Mouse (Mus musculus) A20 (cell line): Measurements from ENCODE around the gene Nod2.

Experiments used
- DNase-seq: peaks from one replicate; pipeline ENCODE4 v3.0.0-alpha.2; 2011; ENCODE audit warnings: low read depth, low spot score

The Nod2 gene

DNA sequence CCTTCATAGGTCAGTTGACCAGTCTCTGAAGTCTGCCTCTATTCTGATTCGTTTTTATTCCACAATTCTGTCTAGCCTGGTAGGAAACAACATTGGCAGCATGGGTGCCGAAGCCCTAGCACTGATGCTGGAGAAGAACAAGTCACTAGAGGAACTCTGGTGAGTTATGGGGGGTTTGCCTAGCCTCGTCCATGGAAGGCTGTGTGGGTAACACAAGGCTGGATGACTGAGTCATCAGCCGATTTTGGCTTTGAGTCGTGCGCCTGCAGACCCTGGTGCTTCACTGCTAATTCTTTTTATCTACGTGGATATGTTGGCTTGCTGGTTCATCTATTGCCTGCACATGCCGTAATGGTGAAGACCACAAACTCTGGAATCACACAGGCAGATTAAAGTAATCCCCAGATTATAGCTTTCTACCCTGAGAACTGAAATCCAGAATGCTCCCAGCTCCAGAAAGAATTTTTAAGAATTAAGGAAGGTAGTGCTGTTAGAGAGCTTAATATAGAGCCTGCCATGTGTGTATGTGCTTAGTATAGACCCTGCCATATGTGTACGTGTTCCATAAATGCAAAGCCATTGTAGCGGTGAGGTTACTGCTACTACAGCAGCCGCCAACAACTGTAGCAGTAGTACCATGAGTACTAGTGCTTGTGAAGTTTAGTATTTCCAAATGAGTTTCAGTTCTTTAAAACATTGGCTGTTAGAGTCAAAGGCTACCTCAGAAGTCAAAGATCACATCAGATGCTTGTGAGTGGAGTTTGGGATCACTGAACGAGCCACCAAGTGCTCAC is 28.5 kb downstream of the Nod2 start:
- DNase-seq, result no peak

DNA sequence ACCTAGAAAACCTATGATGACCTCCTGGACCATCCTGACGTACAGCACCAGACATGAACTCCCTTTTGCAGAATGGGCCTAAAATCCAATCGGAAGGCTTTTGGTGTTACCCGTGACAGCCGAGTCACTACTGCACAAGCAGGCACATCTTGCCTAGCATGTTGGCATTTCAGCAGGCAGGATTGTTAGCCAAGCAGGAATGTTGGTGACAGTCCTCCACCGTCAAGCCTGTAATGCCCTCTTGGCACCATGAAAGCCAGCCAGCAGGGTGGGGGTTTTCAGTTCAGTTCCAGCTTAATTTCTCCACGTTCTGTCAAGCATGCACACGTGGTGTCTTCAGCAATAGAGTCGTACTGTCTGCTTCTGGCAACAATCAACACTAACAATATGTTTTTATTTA is 30.0 kb downstream of the Nod2 start:
- DNase-seq, result no peak

DNA sequence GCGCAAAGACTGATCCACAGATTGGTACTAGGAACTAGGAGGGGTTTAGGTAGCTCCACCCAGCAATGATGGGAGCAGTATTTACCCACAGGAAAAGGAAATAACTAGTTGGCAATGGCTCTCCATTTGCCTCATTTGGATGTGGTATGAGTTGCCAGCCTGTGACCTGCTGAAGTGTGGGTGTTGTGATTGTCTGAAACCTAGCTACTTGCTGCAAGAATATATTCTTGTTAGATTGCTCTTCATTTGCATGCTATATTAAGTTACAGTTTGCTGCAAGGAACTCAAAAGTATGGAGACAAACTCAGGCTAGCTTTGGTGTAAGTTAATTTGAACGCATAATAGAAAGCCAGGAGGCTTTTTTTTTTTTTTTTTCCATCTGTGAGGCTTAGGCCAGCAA is 33.5 kb downstream of the Nod2 start:
- DNase-seq, result no peak

DNA sequence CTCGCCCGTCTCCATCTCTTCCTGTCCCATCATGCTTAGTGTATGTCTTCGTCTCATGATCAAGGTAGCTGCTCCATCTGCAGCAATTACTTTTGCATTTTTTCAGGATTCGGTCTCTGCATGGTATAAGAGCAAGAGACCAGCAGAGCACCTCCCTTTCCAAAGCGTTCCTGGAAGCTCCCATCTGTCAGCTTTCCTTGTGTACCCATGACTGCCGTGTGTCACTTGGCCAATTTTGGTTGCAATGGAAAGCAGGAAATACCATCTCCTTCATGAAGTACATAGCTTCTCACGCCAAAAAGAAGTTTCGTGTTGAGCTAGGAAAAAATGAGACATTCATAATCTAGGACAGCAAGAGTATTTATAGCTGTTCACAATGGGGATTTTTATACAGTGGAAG is 33.9 kb downstream of the Nod2 start:
- no peak for DNase-seq

DNA sequence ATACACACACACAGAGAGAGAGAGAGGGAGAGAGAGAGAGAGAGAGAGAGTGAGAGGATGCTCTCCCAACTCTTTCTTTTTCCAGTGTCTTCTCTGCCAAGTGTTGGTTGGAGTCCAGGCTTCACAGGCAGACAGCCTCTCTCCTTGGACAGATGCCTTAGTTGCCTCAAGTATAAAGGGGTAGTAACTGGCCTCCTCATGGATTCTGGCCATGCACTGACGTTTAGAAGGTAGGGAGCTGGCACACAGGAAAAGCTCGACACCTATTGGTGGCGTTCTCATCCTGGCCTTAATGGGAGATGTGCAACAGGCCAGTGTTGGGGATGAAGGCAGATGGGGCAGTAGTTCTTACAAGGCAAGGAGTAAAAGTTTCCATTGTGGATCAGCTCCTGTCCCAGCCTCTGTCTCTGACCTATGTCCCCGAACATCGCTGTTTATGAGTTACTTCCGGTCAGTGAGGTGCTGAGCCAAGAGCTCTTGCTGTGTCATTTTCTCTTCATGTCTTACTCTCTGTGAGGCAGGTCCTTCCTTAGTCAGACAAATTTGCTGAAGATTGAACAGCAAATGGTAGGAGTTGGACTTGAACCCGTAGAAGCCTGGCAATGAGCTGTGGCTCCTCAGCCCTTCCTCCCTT is 36.7 kb downstream of the Nod2 start:
- no peak for DNase-seq

DNA sequence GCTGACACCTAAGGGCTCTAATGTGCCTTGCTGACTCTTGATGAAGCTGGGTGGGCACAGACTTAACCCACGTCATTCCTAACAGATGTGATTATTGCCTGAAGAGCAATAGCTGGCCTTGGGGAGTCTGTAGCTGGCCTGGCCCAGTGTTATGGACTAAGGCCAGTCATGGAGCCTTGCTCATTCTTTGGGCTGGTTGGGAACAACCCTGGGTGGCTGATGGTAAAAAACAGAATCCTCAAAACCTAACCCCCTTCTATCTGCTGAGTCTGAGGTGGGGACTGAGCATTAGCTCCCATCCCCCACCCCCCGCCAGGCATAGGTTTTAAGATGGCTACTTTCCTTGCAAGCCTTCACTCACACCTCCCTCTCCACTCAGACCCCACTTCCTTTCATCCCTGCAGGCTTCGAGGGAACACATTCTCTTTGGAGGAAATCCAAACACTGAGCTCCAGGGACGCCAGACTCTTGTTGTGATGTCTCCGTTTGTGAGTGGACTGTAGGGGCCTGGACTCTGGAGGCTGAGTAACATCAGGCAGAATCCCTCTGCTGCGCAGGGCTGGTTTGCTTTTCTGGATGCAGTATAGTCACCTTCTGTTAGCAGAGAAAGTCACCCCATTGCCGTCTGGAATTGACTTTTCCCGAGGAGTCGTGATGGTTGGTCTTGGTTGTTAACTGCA is 39.3 kb downstream of the Nod2 start:
- no peak for DNase-seq

DNA sequence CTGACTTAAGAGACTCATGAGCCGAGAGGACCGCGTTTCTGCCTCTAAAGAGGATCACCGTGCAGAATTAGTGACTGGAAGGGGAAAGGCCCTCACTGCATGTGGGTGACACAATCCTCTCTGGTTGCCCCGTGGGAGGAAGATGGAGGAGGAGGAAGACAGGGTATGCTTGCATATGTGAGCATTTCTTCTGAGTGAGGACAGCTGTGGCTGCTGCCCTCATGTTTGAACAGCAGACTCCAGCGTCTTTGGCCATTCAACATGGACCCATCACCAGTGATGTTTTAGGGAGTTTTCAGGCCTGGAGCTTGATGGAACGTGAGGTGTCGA is 39.8 kb downstream of the Nod2 start:
- DNase-seq, result no peak

DNA sequence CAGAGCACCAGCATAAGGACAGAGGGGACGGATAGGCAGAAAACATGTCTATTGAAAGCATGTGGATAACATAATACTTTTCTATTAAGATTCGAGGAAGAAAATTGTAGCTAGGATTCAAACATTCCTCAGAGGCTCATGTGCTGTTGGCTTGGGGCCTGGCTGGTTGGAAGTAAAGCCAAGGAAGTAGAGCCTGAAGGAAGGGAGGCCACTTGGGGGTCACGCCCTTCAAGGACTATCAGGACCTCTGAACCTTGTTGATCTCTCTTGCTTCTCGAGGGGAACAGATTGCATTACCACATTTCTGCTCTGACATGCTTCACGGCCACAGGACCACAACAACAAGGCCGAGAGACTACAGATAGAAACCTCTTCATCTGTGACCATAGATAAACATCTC is 42.0 kb downstream of the Nod2 start:
- no peak for DNase-seq

DNA sequence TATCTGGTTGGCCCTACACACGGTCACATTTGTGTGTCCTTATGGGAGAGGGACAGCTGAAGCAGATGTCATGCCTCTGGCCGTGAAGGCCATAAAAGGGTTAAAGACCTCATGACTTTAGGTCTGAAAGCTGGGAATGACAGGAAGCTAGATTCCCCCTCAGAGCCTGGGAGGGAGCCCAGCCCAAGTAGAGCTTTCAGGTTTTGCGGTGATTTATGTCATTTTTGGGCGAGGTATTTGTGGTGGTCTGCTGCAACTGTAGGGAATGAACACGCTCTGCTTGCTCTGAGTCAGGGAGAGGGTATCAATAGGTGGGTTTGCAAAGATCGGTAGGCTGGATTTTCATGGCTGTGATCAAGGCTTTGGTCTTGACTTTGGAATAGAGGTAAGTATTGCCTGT is 42.8 kb downstream of the Nod2 start:
- no peak for DNase-seq

DNA sequence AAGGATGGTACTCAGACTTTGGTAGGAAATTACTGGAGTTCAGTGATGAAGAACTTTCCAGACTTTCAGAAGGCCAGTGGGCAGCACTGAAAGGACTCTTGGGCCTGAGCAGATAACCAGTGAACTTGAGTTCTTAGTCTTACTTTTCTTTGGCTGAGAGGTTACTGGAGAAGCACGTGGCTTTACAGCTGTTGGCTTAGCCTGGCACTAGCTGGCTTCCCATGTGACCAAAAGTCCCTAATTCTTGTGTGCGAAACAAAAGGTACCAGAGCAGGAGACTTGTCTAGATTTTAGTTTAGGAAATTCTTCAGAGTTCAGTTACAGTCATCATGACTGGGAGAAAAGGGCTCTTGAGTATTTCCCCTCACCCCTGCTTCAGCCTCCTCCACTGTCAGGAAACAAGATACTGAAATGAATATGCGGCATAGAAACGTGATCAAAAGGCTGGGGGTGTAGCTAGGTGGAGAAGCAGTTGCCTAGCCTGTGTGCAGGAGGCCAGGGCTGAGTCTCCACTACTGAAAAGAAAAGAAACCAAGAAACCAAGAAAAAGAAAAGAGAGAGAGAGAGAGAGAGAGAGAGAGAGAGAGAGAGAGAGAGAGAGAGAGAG is 44.3 kb downstream of the Nod2 start:
- no peak for DNase-seq

DNA sequence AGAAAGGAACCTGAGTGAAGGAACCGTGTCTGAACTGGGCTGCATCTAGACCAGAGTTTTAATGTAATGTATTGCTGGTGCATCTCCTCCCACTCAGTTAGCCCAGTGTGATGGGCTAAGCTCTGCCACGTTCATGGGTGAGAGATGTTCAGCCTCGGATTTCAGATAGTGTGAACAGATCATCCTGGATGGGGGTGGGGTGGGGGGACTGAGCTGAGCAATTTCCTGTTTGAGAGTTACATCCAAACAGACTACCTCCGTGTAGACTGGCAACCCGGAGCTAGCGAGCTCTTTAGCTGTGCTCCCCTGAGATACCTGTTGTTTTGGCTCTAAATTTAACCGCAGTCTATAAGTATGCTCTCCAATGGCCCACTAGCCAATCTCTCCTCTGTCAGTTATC is 44.8 kb downstream of the Nod2 start:
- no peak for DNase-seq

DNA sequence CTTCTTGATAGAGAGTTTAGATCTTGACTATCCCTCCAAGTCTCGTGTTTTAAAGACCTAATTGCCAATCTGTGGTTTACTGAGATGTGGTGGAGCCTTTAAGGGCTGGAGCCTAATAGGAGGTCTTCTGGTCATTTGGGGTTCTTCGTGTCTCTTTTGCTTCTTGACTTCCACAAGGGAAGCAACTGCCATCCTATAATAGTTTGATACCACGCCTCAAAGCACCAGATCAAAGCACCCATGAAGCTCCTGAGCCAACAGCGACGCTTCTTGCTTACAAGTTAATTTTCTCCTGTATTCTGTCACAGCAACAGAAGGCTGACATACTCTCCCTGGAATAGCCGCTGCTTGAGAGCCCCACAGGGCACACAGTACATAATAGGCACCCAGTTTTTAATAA is 45.8 kb downstream of the Nod2 start:
- no peak for DNase-seq

DNA sequence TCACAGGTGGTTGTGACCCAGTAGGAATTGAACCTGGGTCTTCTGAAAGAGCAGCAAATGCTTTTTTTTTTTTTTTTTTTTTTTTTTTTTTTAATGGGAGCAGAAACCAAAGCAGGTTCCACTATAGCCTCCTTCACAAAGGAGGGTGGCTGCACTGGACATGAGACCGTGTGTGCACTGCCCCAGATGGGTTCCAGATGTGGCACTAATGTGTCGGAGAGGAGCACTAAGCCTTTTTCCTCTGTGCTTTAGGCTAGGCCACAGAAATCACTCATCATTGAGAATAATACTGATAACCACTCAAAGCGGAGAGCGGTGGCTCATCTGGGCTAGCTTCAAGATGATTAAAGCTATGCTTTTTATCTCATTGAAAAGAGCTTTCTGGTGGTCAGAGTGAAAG is 46.3 kb downstream of the Nod2 start:
- DNase-seq, result no peak

DNA sequence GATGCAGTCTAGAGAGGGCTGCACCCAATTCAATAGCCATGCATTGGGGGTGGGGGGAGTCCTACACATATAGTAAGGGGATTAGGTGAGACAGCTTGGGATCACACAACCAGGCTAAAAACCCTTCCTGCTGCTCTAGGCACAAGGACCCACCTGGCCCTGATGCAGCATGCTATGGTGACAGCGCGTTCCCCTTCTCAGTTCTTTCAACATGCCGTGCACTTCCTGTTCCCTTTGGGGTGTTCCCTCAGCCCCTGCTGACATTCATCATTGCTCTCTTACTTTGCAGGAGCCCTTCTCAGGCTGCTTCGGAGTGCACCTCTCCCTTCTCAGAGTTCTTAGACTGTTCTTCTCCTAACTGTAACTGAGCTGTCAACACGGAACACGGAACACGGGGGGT is 47.2 kb downstream of the Nod2 start:
- peak; percentile 74 for DNase-seq

DNA sequence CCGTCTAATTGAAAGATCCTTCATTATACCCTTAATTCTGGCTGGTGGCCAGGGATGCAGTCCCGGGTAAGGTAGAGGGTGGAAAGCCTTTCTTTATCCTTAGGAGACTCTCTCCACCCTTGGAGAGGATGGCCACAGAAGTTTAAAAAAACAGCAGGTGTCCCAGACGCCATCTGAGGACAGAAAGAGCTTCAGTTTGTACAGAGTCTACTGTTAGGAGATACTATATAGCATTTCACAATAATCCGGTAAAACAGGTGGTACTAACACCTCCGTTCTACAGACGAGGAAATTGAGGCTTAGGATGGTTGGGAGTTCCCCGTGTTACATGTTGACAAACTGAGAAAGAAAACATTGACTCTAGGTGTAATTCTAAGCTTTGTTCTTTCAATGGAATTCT is 49.1 kb downstream of the Nod2 start:
- DNase-seq, result no peak

DNA sequence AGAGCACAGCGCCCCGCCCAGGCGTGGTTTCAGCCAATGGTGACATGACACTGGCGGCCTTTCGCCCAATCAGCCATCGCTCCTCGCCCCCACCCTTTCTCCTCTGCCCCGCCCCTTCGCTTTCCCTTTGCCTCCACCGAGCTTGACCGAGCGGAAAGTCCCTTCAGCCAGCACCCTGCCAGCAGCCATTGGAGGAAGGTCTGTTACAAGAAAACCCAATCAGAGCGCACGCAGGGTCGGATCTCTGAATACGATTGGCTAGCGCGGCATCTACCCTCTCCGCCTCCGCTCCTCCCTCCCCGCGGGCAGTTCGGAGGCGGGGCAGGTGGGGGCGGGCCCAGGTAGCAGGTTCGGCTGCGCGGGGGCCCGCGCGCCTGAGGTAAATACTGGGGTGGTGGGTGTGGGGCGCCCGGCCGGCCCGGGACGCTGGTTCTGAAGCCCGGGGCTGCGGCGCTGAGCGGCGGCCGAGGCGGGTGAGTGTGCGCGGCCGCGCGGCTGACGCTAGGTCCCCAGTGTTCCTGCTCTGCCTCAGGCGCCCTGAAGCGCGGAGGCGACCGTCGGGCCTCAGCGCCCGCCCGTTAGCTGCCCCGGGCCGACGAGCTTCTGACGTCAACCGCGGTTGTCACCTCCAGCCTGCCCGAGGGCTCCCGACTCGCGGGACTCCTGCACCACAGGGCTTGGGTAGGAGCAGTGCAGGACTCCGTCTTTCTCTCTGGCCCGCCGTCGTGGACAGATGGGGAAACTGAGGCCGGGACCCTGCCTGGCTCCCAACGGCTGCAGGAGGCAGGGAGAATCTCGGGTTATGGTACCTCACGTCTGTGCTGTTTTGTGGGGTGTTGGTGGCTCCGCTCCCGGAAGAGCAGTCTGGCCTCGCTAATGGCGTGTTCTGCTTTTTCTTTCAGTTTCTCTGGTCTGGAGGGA is 49.9 kb downstream of the Nod2 start, which contains the start of gene Cyld:
Gene Cyld (plus strand): TSS at position 308 of the 921 bp plus-strand sequence.
- DNase-seq, result peak; percentile 99

DNA sequence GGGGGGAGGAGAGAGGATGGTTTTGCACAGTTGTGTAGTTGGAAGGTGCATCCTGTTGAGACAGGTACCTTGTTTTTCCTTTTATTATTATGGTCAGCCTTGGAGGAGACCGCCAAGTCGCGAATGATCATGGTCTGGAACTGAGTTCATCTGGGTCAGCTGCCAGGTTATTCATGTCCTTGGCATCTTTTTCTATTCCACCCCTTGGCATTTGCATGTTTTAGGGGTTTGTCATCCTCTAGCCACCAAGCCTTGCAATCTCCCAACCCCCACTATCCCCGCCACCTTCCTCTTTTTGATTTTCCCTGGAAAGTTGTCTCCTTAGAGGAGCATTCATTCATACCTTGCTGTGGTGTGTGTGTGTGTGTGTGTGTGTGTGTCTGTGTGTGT is 50.5 kb downstream of the Nod2 start:
- DNase-seq, result no peak

DNA sequence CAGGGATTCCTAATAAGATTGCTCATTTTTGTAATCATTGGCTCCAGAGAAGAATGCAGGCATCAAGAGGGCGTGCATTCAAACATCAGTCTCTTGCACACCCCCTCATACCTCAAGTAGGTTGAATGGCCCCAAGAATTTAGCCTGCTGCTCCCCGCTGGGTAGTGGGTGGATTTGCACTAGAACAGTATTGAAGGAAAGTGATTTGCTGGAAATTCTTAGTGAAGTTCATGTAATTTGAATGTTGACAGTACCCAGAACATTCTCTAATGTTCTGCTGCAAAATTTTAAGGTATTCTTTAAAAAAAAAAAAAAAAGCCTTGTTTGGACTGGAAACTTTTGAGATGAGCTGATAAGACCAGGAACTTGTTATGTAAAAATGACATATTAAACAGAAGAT is 50.9 kb downstream of the Nod2 start:
- DNase-seq, result peak; percentile 45

DNA sequence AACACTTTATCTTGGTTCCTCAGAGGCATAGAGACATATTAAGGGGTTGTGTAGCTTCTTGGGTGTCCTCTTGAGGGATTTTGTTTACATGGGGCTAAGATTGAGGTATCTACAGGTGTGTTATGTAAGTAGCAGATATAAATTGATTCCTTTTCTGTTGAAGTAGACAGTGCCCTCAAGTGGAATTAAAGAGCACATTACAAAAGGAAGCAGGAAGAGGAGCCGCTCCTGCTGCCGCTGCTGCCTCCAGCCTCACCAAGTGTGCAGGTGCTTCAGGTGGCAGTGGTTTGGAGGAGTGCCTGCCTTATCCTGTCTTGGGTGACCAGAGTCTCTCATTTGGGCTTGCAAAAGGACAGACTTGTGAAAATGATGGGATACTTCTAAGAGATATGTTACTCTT is 54.5 kb downstream of the Nod2 start:
- DNase-seq, result peak; percentile 65

DNA sequence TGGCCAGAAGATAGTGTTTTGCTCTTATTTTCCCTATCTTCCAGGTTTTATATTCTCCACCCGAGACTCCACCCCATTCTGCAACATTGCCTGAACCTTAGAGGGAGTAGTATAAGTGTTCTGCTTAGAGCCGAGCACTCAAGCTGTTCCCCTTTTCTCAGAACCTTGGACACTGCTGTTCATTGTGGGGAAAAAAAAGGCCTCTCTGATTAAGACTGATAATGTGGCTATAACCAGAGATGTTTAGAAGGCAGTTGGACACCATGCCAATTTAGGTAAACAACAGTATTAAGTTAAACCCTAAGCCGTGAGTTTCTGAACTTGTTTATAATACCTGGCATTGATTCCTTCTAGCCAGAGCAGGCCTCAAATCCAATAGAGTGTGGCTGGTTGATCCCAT is 55.7 kb downstream of the Nod2 start:
- no peak for DNase-seq

DNA sequence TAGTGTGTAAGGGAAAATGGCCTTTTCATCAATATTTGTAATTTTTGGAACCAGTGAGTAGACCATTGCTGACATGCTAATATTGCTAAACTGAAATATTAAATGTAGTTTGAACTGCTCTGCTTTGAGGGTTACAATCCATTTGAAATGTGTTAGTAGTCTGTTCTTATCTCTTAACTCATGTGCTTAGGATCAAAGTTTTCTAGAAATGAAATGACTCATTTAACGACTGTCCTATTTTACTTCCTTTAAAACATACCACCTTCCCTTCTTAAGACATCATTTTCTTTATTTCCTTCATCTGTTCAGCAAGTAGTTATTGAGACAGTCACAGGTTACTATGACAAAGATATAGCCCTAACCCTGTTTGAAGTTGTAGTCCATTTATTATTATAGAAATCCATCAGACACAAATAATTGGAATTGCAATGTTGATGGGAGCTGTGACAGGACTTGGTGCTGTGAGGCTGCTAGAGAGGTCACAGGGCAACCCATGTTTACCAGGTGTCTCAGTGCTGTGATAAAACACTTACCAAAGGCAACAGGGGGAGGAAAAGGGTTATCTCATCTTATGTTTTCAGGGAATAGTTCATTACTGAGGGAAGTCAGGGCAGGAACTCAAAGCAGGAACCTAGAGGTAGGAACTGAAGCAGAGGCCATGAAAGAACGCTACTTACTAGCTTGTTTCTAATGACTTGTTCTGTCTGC is 76.3 kb downstream of the Nod2 start:
- no peak for DNase-seq
